Mouse (Mus musculus) erythroblast, embryonic 14.5 days (primary cell): ENCODE results near the gene Grhl1.

Source experiments
- GATA1 ChIP-seq: IDR thresholded peaks from 2 replicates; pipeline ENCODE4 v1.6.1; 2012; ENCODE audit warnings: low read length, inconsistent platforms, mixed read lengths
- TAL1 ChIP-seq: IDR thresholded peaks from 3 replicates; pipeline ENCODE4 v1.6.1; 2012; ENCODE audit warnings: low read length, inconsistent platforms, mixed read lengths

- no peak for TF ChIP-seq GATA1
- TF ChIP-seq TAL1: no peak
These were observed 62.1 kb downstream of the Grhl1 start for GRCm38 (mm10) chr12:24634212-24634611.
